ENCODE assay signal across 8 mouse cellular contexts in genomic region chr2:172439843-172440639, GRCm38 (mm10). TPM values are rescaled to one million over a fixed set of nuclear protein-coding genes. Genes with fewer than 3 reads are reported as not detected.
A peak's percentile ranks its signal among the peaks of the same experiment; 100 is the strongest.
DNase-seq lines count a peak whose midpoint lies in the region; ATAC-seq and TF ChIP-seq lines count a peak whose summit lies in the region.

Gene Rtf2, plus strand, starts transcription at chr2:172440556.

- H3K9ac ChIP-seq in CH12.LX (ENCODE audit: insufficient read depth, low read depth), result peak within 1 kb of the TSS; percentile 79
- H3K9ac ChIP-seq in forebrain, embryonic 11.5 days (ENCODE audit: low read length), result peak within 1 kb of the TSS; percentile 69
- H3K9ac ChIP-seq in heart, embryonic 16.5 days (ENCODE audit: low read length), result peak within 1 kb of the TSS; percentile 83
- H3K9ac ChIP-seq in liver, embryonic 15.5 days, result peak within 1 kb of the TSS; percentile 68
- peak within 1 kb of the TSS; percentile 67 for H3K9ac ChIP-seq in neural tube, embryonic 12.5 days

- H3K4me2 ChIP-seq in CH12.LX (ENCODE audit: insufficient read depth, low read depth, poor library complexity, severe bottlenecking), result peak within 1 kb of the TSS; percentile 97
- peak within 1 kb of the TSS; percentile 90 for H3K4me2 ChIP-seq in forebrain, embryonic 11.5 days (ENCODE audit: low read depth, low read length, severe bottlenecking)
- H3K4me2 ChIP-seq in heart, embryonic 16.5 days (ENCODE audit: low read depth, low read length), result peak within 1 kb of the TSS; percentile 97
- peak within 1 kb of the TSS; percentile 73 for H3K4me2 ChIP-seq in liver, embryonic 15.5 days
- peak within 1 kb of the TSS; percentile 94 for H3K4me2 ChIP-seq in neural tube, embryonic 12.5 days (replicated peaks)

- peak; percentile 100 for DNase-seq in CH12.LX (ENCODE audit: extremely low read depth)
- DNase-seq in c-Kit-positive CD71-positive TER-119-negative erythroid progenitor cells, embryonic 14.5 days (ENCODE audit: low read depth), result peak; percentile 98
- DNase-seq in forebrain, embryonic 11.5 days (ENCODE audit: low spot score), result peak; percentile 100
- DNase-seq in kidney, postnatal 36 days, result peak; percentile 99 to 100
- DNase-seq in telencephalon, adult 2 months (ENCODE audit: low read depth, low spot score), result peak; percentile 99

- H3K4me3 ChIP-seq in CH12.LX (replicated peaks in 1 of 3; ENCODE audit: low read depth in 2 of 3, low read length in 2 of 3, poor library complexity in 1 of 3), result peak within 1 kb of the TSS; percentile 77 to 100 (median 96)
- peak within 1 kb of the TSS; percentile 79 for H3K4me3 ChIP-seq in forebrain, embryonic 11.5 days (ENCODE audit: low read depth, low read length)
- peak within 1 kb of the TSS; percentile 95 for H3K4me3 ChIP-seq in heart, embryonic 16.5 days (ENCODE audit: low read length)
- H3K4me3 ChIP-seq in liver, embryonic 15.5 days (replicated peaks), result peak within 1 kb of the TSS; percentile 79
- H3K4me3 ChIP-seq in neural tube, embryonic 12.5 days, result peak within 1 kb of the TSS; percentile 64

- WGBS in forebrain, embryonic 11.5 days, result 2% methylated on average over 35 of the region's 35 CpGs
- WGBS in heart, embryonic 16.5 days, result 2% methylated on average over 35 of the region's 35 CpGs
- 2% methylated on average over 35 of the region's 35 CpGs for WGBS in liver, embryonic 15.5 days (ENCODE audit: insufficient replicate concordance)
- 3% methylated on average over 35 of the region's 35 CpGs for WGBS in neural tube, embryonic 12.5 days

- peak; percentile 98 for ATAC-seq in forebrain, embryonic 11.5 days (replicated peaks; ENCODE audit: low FRiP score)
- ATAC-seq in heart, embryonic 16.5 days (replicated peaks; ENCODE audit: extremely low read depth, insufficient read depth, low FRiP score), result peak; percentile 97
- ATAC-seq in liver, embryonic 15.5 days (ENCODE audit: insufficient read depth), result peak; percentile 92
- peak; percentile 98 for ATAC-seq in neural tube, embryonic 12.5 days (ENCODE audit: low FRiP score, low read depth)

- in situ Hi-C loops in CH12.LX (cut with MboI; ENCODE audit: low pct_ligation_motif_present, low pct_unique_long_range_greater_than_20kb, low sequenced_read_pairs), result loop anchor here (5.0 to 10.0 kb wide), 2 partner anchors 68 to 215 kb away; partner anchors contain the start of genes Aurka and Cstf1

- no peaks in the 10 kb centered on the region for H3K9me3 ChIP-seq in CH12.LX (replicated peaks; ENCODE audit: low read length)
- no peaks in the 10 kb centered on the region for H3K9me3 ChIP-seq in forebrain, embryonic 11.5 days (ENCODE audit: control insufficient read depth, low read length)
- H3K9me3 ChIP-seq in heart, embryonic 16.5 days (replicated peaks; ENCODE audit: control insufficient read depth, low read length), result no peaks in the 10 kb centered on the region
- H3K9me3 ChIP-seq in liver, embryonic 15.5 days (replicated peaks), result no peaks in the 10 kb centered on the region
- no peaks in the 10 kb centered on the region for H3K9me3 ChIP-seq in neural tube, embryonic 12.5 days

- H3K4me1 ChIP-seq in CH12.LX (ENCODE audit: control insufficient read depth in 1 of 2, insufficient read depth in 2 of 2), result peaks cover 18 to 50% of the 10 kb centered on the region in 2 experiments
- H3K4me1 ChIP-seq in forebrain, embryonic 11.5 days (replicated peaks; ENCODE audit: control insufficient read depth, insufficient read depth, low read length), result peaks cover 13% of the 10 kb centered on the region; the same call in 1 of the 2 replicates
- peaks cover 13% of the 10 kb centered on the region for H3K4me1 ChIP-seq in heart, embryonic 16.5 days (ENCODE audit: control insufficient read depth, insufficient read depth, low read length)
- H3K4me1 ChIP-seq in liver, embryonic 15.5 days (replicated peaks), result peaks cover 42% of the 10 kb centered on the region
- H3K4me1 ChIP-seq in neural tube, embryonic 12.5 days, result peaks cover 19% of the 10 kb centered on the region

- H3K36me3 ChIP-seq in CH12.LX (replicated peaks in 1 of 2; ENCODE audit: control insufficient read depth in 1 of 2, insufficient read depth in 1 of 2, low read length in 1 of 2), result peaks cover under 1 to 24% of the 10 kb centered on the region in 2 experiments
- no peaks in the 10 kb centered on the region for H3K36me3 ChIP-seq in forebrain, embryonic 11.5 days (ENCODE audit: control insufficient read depth, insufficient read depth, low read length)
- H3K36me3 ChIP-seq in heart, embryonic 16.5 days (ENCODE audit: control insufficient read depth, insufficient read depth), result no peaks in the 10 kb centered on the region
- H3K36me3 ChIP-seq in liver, embryonic 15.5 days (replicated peaks), result peaks cover 11% of the 10 kb centered on the region
- peaks cover 4% of the 10 kb centered on the region for H3K36me3 ChIP-seq in neural tube, embryonic 12.5 days

- peak; percentile 79 for TF ChIP-seq POLR2A in CH12.LX (IDR thresholded peaks at IDR 0.05; ENCODE audit: low read depth, low read length)

- peak within 1 kb of the TSS; percentile 27; the same call in 1 of the 2 replicates for H3K27ac ChIP-seq in CH12.LX (ENCODE audit: insufficient read depth, low read depth)
- H3K27ac ChIP-seq in forebrain, embryonic 11.5 days (ENCODE audit: low read depth, low read length), result no peak within 1 kb of the TSS
- H3K27ac ChIP-seq in heart, embryonic 16.5 days (ENCODE audit: low read length), result peak within 1 kb of the TSS; percentile 81
- H3K27ac ChIP-seq in liver, embryonic 15.5 days (replicated peaks), result peak within 1 kb of the TSS; percentile 79
- no peak within 1 kb of the TSS for H3K27ac ChIP-seq in neural tube, embryonic 12.5 days

- H3K79me2 ChIP-seq in CH12.LX (replicated peaks; ENCODE audit: control insufficient read depth, extremely low read depth, insufficient read depth, poor library complexity, severe bottlenecking), result peaks cover 40% of the 10 kb centered on the region

- TF ChIP-seq EP300 in CH12.LX (IDR thresholded peaks at IDR 0.05; ENCODE audit: low read length), result no peak

- peak; percentile 3; the same call in 1 of the 2 replicates for TF ChIP-seq RAD21 in CH12.LX (IDR thresholded peaks at IDR 0.05; ENCODE audit: low read depth, low read length)

- peak in 1 of 2 experiments; percentile 49; a peak in 2 of 4 replicates for TF ChIP-seq CTCF in CH12.LX (conservative IDR thresholded peaks at IDR 0.05 in 1 of 2, IDR thresholded peaks at IDR 0.05 in 1 of 2; ENCODE audit: low read depth in 2 of 2, low read length in 2 of 2)

- dilution Hi-C loops in CH12.LX (cut with MboI; ENCODE audit: extremely low pct_ligation_motif_present, extremely low pct_unique_long_range_greater_than_20kb, low sequenced_read_pairs), result no loop called here

- no peaks in the 10 kb centered on the region for H3K27me3 ChIP-seq in CH12.LX (replicated peaks)
- no peaks in the 10 kb centered on the region for H3K27me3 ChIP-seq in forebrain, embryonic 11.5 days (ENCODE audit: control insufficient read depth, insufficient read depth, low read length)
- H3K27me3 ChIP-seq in heart, embryonic 16.5 days (ENCODE audit: control insufficient read depth, insufficient read depth, low read length), result no peaks in the 10 kb centered on the region
- no peaks in the 10 kb centered on the region for H3K27me3 ChIP-seq in liver, embryonic 15.5 days
- no peaks in the 10 kb centered on the region for H3K27me3 ChIP-seq in neural tube, embryonic 12.5 days (replicated peaks)

TF ChIP-seq in CH12.LX, 34 proteins besides CTCF, POLR2A, EP300 and RAD21 (continues in another document):
- peak; percentile 72; the same call in 1 of the 2 replicates for TF ChIP-seq MXI1 (IDR thresholded peaks at IDR 0.05; ENCODE audit: low read depth, low read length)
- TF ChIP-seq RCOR1 (conservative IDR thresholded peaks at IDR 0.05; ENCODE audit: low read depth, low read length), result no peak
- 0 out of 2 replicates have a peak, but pooled peaks have one; percentile 26 for TF ChIP-seq MEF2A (IDR thresholded peaks at IDR 0.05; ENCODE audit: borderline replicate concordance, low read depth, low read length)
- peak; percentile 22; the same call in 1 of the 2 replicates for TF ChIP-seq CHD1 (IDR thresholded peaks at IDR 0.05; ENCODE audit: low read depth, low read length)
- TF ChIP-seq BHLHE40 (IDR thresholded peaks at IDR 0.05; ENCODE audit: low read depth, low read length), result no peak
- TF ChIP-seq ZKSCAN1 (IDR thresholded peaks at IDR 0.05; ENCODE audit: borderline replicate concordance, low read depth, low read length), result no peak
- TF ChIP-seq SMC3 (IDR thresholded peaks at IDR 0.05; ENCODE audit: low read depth, low read length), result no peak; the same call in 1 of the 2 replicates
- TF ChIP-seq PAX5 (IDR thresholded peaks at IDR 0.05; ENCODE audit: low read length), result no peak
- TF ChIP-seq E2F4 (IDR thresholded peaks at IDR 0.05; ENCODE audit: insufficient replicate concordance, low read depth, low read length), result 0 out of 2 replicates have a peak, but pooled peaks have one; percentile 43
- TF ChIP-seq ZNF384 (IDR thresholded peaks at IDR 0.05; ENCODE audit: low read depth, low read length), result peak; percentile 86
- no peak for TF ChIP-seq UBTF (IDR thresholded peaks at IDR 0.05; ENCODE audit: low read depth, low read length)
- TF ChIP-seq SIN3A (IDR thresholded peaks at IDR 0.05; ENCODE audit: low read length), result peak; percentile 99
- peak; percentile 78; the same call in 1 of the 2 replicates for TF ChIP-seq KAT2A (IDR thresholded peaks at IDR 0.05; ENCODE audit: insufficient replicate concordance, low read length)
- TF ChIP-seq NELFE (IDR thresholded peaks at IDR 0.05; ENCODE audit: low read depth, low read length), result peak; percentile 85
- TF ChIP-seq JUN (IDR thresholded peaks at IDR 0.05; ENCODE audit: insufficient read depth, low read depth, low read length), result no peak
- TF ChIP-seq CHD2 (IDR thresholded peaks at IDR 0.05; ENCODE audit: low read length), result peak; percentile 61; the same call in 1 of the 2 replicates
- TF ChIP-seq HCFC1 (IDR thresholded peaks at IDR 0.05; ENCODE audit: low read depth, low read length), result peak; percentile 93
- TF ChIP-seq ZMIZ1 (IDR thresholded peaks at IDR 0.05; ENCODE audit: low read depth, low read length), result peak; percentile 67
- TF ChIP-seq JUND (conservative IDR thresholded peaks at IDR 0.05; ENCODE audit: low read depth, low read length), result no peak
- no peak; the same call in 1 of the 2 replicates for TF ChIP-seq MAX (IDR thresholded peaks at IDR 0.05; ENCODE audit: low read length)
- TF ChIP-seq TCF12 (IDR thresholded peaks at IDR 0.05; ENCODE audit: low read depth, low read length), result peak; percentile 66

RNA-seq across cellular contexts. Expression of gene Rtf2, which starts in this region (rescaled TPM):
- total RNA-seq in CH12.LX (2012; rRNA removed), result 61.4 and 66.6 TPM in 2 replicates
- 58.5 and 60.3 TPM in 2 replicates for total RNA-seq in CH12.LX (2014; rRNA removed)
- polyA plus RNA-seq in CH12.LX (2012; ENCODE audit: insufficient read length, low read depth), result 72.9 and 90.2 TPM in 2 replicates
- polyA plus RNA-seq in forebrain, embryonic 11.5 days (2014; fragmentation: Nextera tagmentation; extraction: Ambion mirVana), result 86.0 and 90.5 TPM in 2 replicates
- 53.2 and 60.5 TPM in 2 replicates for polyA plus RNA-seq in heart, embryonic 16.5 days (2015; fragmentation: Nextera tagmentation; extraction: Ambion mirVana)
- 41.4 and 42.3 TPM in 2 replicates for polyA plus RNA-seq in liver, embryonic 15.5 days (2015; fragmentation: Nextera tagmentation; extraction: Ambion mirVana)
- polyA plus RNA-seq in neural tube, embryonic 12.5 days (2016; fragmentation: Nextera tagmentation; extraction: Ambion mirVana), result 102 and 105 TPM in 2 replicates

Comparison
In these comparisons a context has a peak if more than half of its experiments do, and no peak if none do; other contexts are left out.
1. H3K27ac ChIP-seq: peak in CH12.LX (single experiment), heart, embryonic 16.5 days (single experiment) and liver, embryonic 15.5 days (single experiment); none in forebrain, embryonic 11.5 days (single experiment) and neural tube, embryonic 12.5 days (single experiment).
2. Peak in every context shown above with its lines, with median percentiles within 50 percentile points of each other: DNase-seq, H3K4me2 ChIP-seq, H3K4me3 ChIP-seq, H3K9ac ChIP-seq and ATAC-seq.